Mouse (Mus musculus) lung, embryonic 15.5 days (tissue): ENCODE measurements at regions not wholly inside any gene's neighbourhood (a gene's known extent, or its start where the extent isn't known, plus 50 kb on each side); places are given as distances from the start of the nearest gene placed in this dataset.

Source experiments
- ATAC-seq: fragments of 200-750 bp; cut with Nextera tagmentation; 2 replicates; pipeline ENCODE4 v1.8.0; 2017; ENCODE audit warnings: moderate number of reproducible peaks, borderline replicate concordance; ENCODE audit not compliant: low FRiP score, low TSS enrichment; ENCODE audit errors: extremely low read depth
- H3K27ac ChIP-seq: fragments of 300-500 bp; sonication (generic); 2 replicates; pipeline ENCODE4 v1.5.1; 2015; ENCODE audit warnings: moderate library complexity, mild to moderate bottlenecking, inconsistent platforms
- H3K27me3 ChIP-seq: fragments of 300-500 bp; sonication (generic); 2 replicates; pipeline ENCODE4 v1.6.1; 2015; ENCODE audit warnings: inconsistent platforms
- H3K36me3 ChIP-seq: fragments of 300-500 bp; sonication (generic); 2 replicates; pipeline ENCODE4 v1.6.1; 2015; ENCODE audit warnings: inconsistent platforms
- H3K4me1 ChIP-seq: fragments of 300-500 bp; sonication (generic); 2 replicates; pipeline ENCODE4 v1.6.1; 2015; ENCODE audit warnings: inconsistent platforms
- H3K4me2 ChIP-seq: fragments of 300-500 bp; sonication (generic); 2 replicates; pipeline ENCODE4 v1.6.1; 2015; ENCODE audit warnings: inconsistent platforms, mild to moderate bottlenecking, moderate library complexity
- H3K4me3 ChIP-seq: fragments of 300-500 bp; sonication (generic); 2 replicates; pipeline ENCODE4 v1.5.1; 2015; ENCODE audit warnings: mild to moderate bottlenecking, inconsistent platforms
- H3K9ac ChIP-seq: fragments of 300-500 bp; sonication (generic); 2 replicates; pipeline ENCODE4 v1.6.1; 2015; ENCODE audit warnings: inconsistent platforms
- H3K9me3 ChIP-seq: fragments of 300-500 bp; sonication (generic); 2 replicates; pipeline ENCODE4 v1.6.1; 2016; ENCODE audit warnings: inconsistent platforms
- WGBS: fragments of 180-500 bp; shearing (Covaris S2); methylation state at CpG from one replicate; pipeline ENCODE4 v1.1.7; 2015; 5-methylcytosine and 5-hydroxymethylcytosine counted together

DNA sequence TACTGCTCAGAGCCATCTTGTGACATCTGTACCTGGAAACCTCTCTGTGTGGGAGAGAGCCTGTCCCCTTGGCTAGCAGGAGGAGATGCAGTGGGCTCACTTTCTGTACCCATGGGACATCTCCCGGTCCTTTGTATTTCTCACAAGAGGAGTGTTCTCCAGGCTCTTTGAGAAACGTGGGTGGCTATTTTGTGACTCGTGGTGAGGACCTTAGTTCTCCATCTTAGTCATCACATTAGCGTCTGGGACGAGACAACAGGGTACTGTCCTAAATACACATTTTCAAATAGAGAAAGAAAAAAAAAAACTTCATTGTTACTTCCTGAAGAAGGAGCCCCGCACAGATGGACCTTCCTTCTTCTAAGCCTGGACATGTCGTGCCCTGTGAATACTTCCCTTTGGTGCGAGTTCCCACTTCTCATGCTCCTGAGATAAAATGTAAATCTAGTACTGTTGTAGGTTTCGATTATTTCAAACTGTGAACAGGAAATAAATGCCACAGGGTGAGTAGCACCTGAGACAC, 366.8 kb upstream of the Runx1 start:
- ATAC-seq, result no peak
- no peak overlapping the region for H3K4me2 ChIP-seq
- 76% methylated on average over 9 of the region's 9 CpGs for WGBS
- H3K4me3 ChIP-seq, result no peak overlapping the region
- no peak overlapping the region for H3K9ac ChIP-seq
- no peak overlapping the region for H3K27ac ChIP-seq
- H3K27me3 ChIP-seq, result no peaks in the 10 kb centered on the region
- H3K4me1 ChIP-seq, result 0 out of 2 replicates have a peak, but pooled peaks cover 4% of the 10 kb centered on the region
- no peaks in the 10 kb centered on the region for H3K9me3 ChIP-seq
- H3K36me3 ChIP-seq, result no peaks in the 10 kb centered on the region

DNA sequence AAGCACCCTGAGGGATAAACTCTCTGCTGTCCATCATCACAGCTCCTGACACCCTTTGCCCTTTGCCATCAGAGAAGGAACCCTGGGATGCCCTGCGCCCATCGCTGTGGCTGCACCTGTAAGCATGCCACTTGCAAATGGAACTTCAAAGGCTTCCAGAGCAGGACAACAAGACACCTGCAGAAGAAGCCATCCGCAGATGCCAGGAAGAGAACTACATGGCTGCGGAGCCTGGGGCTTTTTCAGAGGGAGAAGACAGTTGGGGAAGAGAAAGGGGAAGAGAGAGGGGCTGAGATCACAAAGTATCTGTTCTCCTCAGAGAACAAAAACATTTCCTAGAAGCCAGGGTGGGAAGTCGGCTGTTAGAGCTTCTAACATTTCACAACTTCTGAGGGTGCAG, 365.2 kb upstream of the Runx1 start:
- 81% methylated on average over 5 of the region's 5 CpGs for WGBS
- no peak for ATAC-seq

DNA sequence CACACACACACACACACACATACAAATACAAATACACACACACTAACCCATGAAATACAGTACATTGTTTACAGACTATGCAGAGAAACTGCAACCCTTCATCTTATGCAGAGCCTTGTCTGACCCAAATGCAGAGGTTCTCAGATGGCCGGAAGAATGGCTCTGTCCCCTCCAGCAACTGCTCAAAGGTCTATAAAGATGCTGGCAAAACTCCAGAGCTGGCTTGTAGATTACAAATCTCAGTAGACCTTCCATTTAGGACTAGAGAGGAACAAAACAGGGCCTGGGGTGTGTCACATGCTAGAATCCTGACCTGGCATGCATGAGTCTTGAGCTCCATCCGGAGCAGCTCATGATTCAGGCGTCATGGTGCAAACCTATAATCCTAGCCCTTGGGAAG, 364.4 kb upstream of the Runx1 start:
- Histone ChIP-seq H3K4me2 (no peak overlapping the region), H3K9me3 (no peaks in the 10 kb centered on the region), H3K9ac (no peak overlapping the region), H3K27ac (no peak overlapping the region), H3K36me3 (no peaks in the 10 kb centered on the region), H3K27me3 (no peaks in the 10 kb centered on the region), H3K4me1 (0 out of 2 replicates have a peak, but pooled peaks cover 4% of the 10 kb centered on the region), H3K4me3 (no peak overlapping the region)
- 62% methylated on average over 3 of the region's 3 CpGs for WGBS
- ATAC-seq, result no peak

More for the DNA sequence above, 365.2 kb upstream of the Runx1 start:
- Histone ChIP-seq H3K9me3 (no peaks in the 10 kb centered on the region), H3K4me1 (0 out of 2 replicates have a peak, but pooled peaks cover 4% of the 10 kb centered on the region), H3K4me2 (no peak overlapping the region), H3K36me3 (no peaks in the 10 kb centered on the region), H3K9ac (no peak overlapping the region), H3K27ac (no peak overlapping the region), H3K4me3 (no peak overlapping the region), H3K27me3 (no peaks in the 10 kb centered on the region)

GRCm38 (mm10) chr16:93189875-93190274, 363.9 kb upstream of the Runx1 start:
- ATAC-seq, result no peak
- H3K4me3 ChIP-seq, result no peak overlapping the region
- no peak overlapping the region for H3K27ac ChIP-seq
- 39% methylated on average over 3 of the region's 3 CpGs for WGBS
- H3K9me3 ChIP-seq, result no peaks in the 10 kb centered on the region
- H3K4me2 ChIP-seq, result no peak overlapping the region
- H3K4me1 ChIP-seq, result 0 out of 2 replicates have a peak, but pooled peaks cover 4% of the 10 kb centered on the region
- H3K27me3 ChIP-seq, result no peaks in the 10 kb centered on the region
- H3K36me3 ChIP-seq, result no peaks in the 10 kb centered on the region
- no peak overlapping the region for H3K9ac ChIP-seq

DNA sequence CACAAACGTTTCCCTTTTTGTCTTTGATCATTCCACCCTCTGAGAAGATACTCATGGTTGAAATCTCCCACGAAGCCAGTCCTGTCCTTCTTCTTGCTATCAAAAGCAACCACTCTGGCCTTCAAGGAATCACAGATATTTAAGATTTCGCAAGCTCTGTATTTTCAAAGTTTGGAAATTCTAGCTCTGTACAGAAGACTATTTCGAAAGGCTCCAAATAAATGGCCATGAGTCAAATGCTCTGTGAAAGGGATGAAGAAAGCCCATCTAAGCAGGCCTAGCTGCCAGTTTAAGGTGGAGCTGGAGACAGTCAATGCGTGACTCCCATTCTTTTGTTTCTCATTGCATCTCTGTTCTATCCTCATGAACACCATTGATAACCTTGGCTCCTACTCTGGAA, 363.5 kb upstream of the Runx1 start:
- Histone ChIP-seq H3K9me3 (no peaks in the 10 kb centered on the region), H3K9ac (no peak overlapping the region), H3K36me3 (no peaks in the 10 kb centered on the region), H3K4me1 (0 out of 2 replicates have a peak, but pooled peaks cover 4% of the 10 kb centered on the region), H3K4me3 (no peak overlapping the region), H3K27ac (no peak overlapping the region), H3K27me3 (no peaks in the 10 kb centered on the region), H3K4me2 (no peak overlapping the region)
- 74% methylated on average over 5 of the region's 5 CpGs for WGBS
- ATAC-seq, result no peak

GRCm38 (mm10) chr16:93186554-93186953, 360.6 kb upstream of the Runx1 start:
- no peak for ATAC-seq
- 79% methylated on average over 4 of the region's 4 CpGs for WGBS
- Histone ChIP-seq H3K27ac (no peak overlapping the region), H3K36me3 (no peaks in the 10 kb centered on the region), H3K27me3 (no peaks in the 10 kb centered on the region), H3K4me1 (0 out of 2 replicates have a peak, but pooled peaks cover 4% of the 10 kb centered on the region), H3K4me3 (no peak overlapping the region), H3K9me3 (no peaks in the 10 kb centered on the region), H3K4me2 (no peak overlapping the region), H3K9ac (no peak overlapping the region)

GRCm38 (mm10) chr16:93182656-93183055, 356.7 kb upstream of the Runx1 start:
- no peaks in the 10 kb centered on the region for H3K4me1 ChIP-seq
- H3K27ac ChIP-seq, result no peak overlapping the region
- H3K36me3 ChIP-seq, result no peaks in the 10 kb centered on the region
- H3K4me2 ChIP-seq, result no peak overlapping the region
- WGBS, result 48% methylated on average over 3 of the region's 3 CpGs
- H3K9me3 ChIP-seq, result no peaks in the 10 kb centered on the region
- no peaks in the 10 kb centered on the region for H3K27me3 ChIP-seq
- H3K4me3 ChIP-seq, result no peak overlapping the region
- no peak overlapping the region for H3K9ac ChIP-seq
- ATAC-seq, result no peak

DNA sequence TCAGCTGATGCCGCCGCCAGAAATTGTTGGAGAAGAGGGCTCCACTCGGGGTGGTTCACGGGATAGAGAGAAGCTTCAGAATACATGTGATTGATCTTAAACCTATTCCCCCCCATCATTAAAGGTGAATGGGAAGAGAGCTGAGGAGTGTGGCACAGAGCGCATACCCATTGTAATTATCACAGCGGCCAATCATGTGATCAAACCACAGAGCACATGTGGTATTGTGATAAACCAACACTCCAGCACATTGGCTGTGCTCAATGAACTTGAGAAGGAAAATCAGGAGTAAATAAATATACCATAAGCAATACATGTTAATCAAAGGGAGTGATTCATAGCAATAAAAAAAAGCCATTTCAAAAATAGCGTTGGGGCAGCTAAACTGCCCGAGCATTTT, 355.5 kb upstream of the Runx1 start:
- WGBS, result 89% methylated on average over 8 of the region's 8 CpGs
- no peaks in the 10 kb centered on the region for H3K27me3 ChIP-seq
- ATAC-seq, result no peak

GRCm38 (mm10) chr16:93180213-93180612, 354.3 kb upstream of the Runx1 start:
- no peak overlapping the region for H3K4me3 ChIP-seq
- no peak for ATAC-seq
- no peaks in the 10 kb centered on the region for H3K27me3 ChIP-seq
- WGBS, result 34% methylated on average over 5 of the region's 5 CpGs
- no peak overlapping the region for H3K27ac ChIP-seq
- no peaks in the 10 kb centered on the region for H3K36me3 ChIP-seq
- no peaks in the 10 kb centered on the region for H3K4me1 ChIP-seq
- no peaks in the 10 kb centered on the region for H3K9me3 ChIP-seq
- H3K4me2 ChIP-seq, result no peak overlapping the region
- no peak overlapping the region for H3K9ac ChIP-seq

More for the DNA sequence above, 355.5 kb upstream of the Runx1 start:
- H3K9me3 ChIP-seq, result no peaks in the 10 kb centered on the region
- no peak overlapping the region for H3K4me2 ChIP-seq
- H3K36me3 ChIP-seq, result no peaks in the 10 kb centered on the region
- H3K4me1 ChIP-seq, result no peaks in the 10 kb centered on the region
- H3K27ac ChIP-seq, result no peak overlapping the region
- H3K4me3 ChIP-seq, result no peak overlapping the region
- no peak overlapping the region for H3K9ac ChIP-seq

DNA sequence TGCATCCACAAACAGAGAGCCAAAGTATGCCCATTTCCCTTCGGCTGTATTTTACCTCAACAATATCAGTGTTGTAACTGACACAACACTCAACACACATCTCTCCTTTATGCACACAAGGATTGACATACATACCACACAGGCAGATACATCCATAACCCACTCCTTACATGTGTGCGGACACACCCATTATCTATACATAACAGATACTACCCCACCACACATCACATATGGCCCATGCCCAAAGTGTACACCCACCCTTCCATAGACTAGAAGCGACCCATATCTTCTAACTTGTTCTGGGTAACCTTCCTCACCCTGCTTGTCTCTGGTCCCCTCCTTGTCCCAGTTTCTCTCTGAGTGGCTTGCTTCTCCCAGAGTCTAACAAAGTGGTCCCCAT, 340.7 kb upstream of the Runx1 start:
- Histone ChIP-seq H3K4me2 (no peak overlapping the region), H3K27me3 (no peaks in the 10 kb centered on the region), H3K27ac (no peak overlapping the region), H3K9ac (no peak overlapping the region), H3K36me3 (no peaks in the 10 kb centered on the region), H3K4me3 (no peak overlapping the region), H3K4me1 (no peaks in the 10 kb centered on the region), H3K9me3 (no peaks in the 10 kb centered on the region)
- no peak for ATAC-seq
- WGBS, result 83% methylated on average over 3 of the region's 3 CpGs

DNA sequence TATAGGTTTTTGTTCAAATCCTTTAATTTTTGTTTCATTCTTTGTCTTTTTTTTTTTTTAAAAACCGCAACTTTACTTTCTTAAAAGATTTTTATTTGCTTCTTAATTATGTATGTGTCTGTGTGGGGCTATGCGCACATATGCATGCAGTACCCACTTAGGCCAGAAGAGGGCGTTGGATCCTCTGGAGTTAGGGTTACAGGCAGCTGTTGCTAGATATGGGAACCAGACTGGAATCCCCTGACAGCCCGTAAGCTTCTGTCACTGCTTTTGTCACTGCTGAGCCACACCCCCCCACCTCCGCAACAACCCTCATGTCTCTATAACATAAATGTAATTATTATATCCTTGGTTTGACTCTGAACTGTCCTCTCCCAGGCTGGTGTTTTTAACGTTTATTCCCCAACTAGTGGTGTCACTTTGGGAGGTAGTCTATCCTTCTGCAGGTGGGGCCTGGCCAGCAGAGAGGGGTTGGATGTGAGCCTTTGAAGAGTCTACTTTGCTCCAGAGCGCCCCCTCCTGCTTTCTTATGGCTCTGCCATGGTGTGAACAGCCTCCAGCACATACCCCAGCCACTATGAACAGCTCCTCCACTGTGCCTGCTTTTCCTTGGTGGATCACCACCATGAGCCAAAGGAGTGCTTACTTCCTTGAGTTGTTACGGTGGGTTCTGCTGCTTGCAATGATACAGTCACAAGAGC, 332.7 kb upstream of the Runx1 start:
- H3K9ac ChIP-seq, result no peak overlapping the region
- H3K27ac ChIP-seq, result no peak overlapping the region
- H3K27me3 ChIP-seq, result no peaks in the 10 kb centered on the region
- H3K36me3 ChIP-seq, result no peaks in the 10 kb centered on the region
- no peak overlapping the region for H3K4me2 ChIP-seq
- no peaks in the 10 kb centered on the region for H3K9me3 ChIP-seq
- 80% methylated on average over 8 of the region's 8 CpGs for WGBS
- no peak for ATAC-seq
- no peaks in the 10 kb centered on the region for H3K4me1 ChIP-seq
- H3K4me3 ChIP-seq, result no peak overlapping the region

- peaks cover 6% of the 10 kb centered on the region for H3K4me1 ChIP-seq
- no peaks in the 10 kb centered on the region for H3K9me3 ChIP-seq
- WGBS, result 71% methylated on average over 14 of the region's 14 CpGs
- H3K36me3 ChIP-seq, result no peaks in the 10 kb centered on the region
- H3K4me2 ChIP-seq, result no peak overlapping the region
- no peak overlapping the region for H3K9ac ChIP-seq
- no peaks in the 10 kb centered on the region for H3K27me3 ChIP-seq
- no peak for ATAC-seq
- H3K4me3 ChIP-seq, result no peak overlapping the region
- H3K27ac ChIP-seq, result no peak overlapping the region
Observed at GRCm38 (mm10) chr16:93153545-93154329, 327.8 kb upstream of the Runx1 start.
